Mouse (Mus musculus) gastrocnemius, postnatal 10 days (tissue): Measurements from ENCODE around the gene Sufu. TPM values are rescaled to one million over a fixed set of nuclear protein-coding genes. Genes with fewer than 3 reads are reported as not detected.

Experiments
- DNase-seq: peaks from one replicate; pipeline ENCODE4 v3.0.0; 2021; ENCODE audit warnings: mixed read lengths
- total RNA-seq, 2 experiments: library from RNA; stranded (reverse); gene quantifications; 2 replicates each; pipeline ENCODE4 v1.2.3; 2021

Sufu gene
- total RNA-seq, 2 experiments from 2014 or later = 11.8 to 14.2 TPM

- DNase-seq = peak; percentile 92
Observed at GRCm38 (mm10) chr19:46499836-46500580, 103.3 kb downstream of the Sufu start.

GRCm38 (mm10) chr19:46500581-46501341 is 104.1 kb downstream of the Sufu start:
- DNase-seq = peak; percentile 71

GRCm38 (mm10) chr19:46501401-46502068 is 104.8 kb downstream of the Sufu start, which contains the start of gene Trim8:
Trim8 (plus strand) TSS chr19:46501702.
- peak; percentile 80 for DNase-seq

GRCm38 (mm10) chr19:46502069-46502455 is 105.4 kb downstream of the Sufu start:
- peak; percentile 84 for DNase-seq

- peak; percentile 83 for DNase-seq
Observed at GRCm38 (mm10) chr19:46502471-46503166, 105.9 kb downstream of the Sufu start.

- DNase-seq = peak; percentile 57
Observed at GRCm38 (mm10) chr19:46503351-46504084, 106.8 kb downstream of the Sufu start.

GRCm38 (mm10) chr19:46504085-46504552 is 107.4 kb downstream of the Sufu start:
- DNase-seq = peak; percentile 38

- no peak for DNase-seq
Observed at GRCm38 (mm10) chr19:46504822-46505417, 108.2 kb downstream of the Sufu start.

GRCm38 (mm10) chr19:46505646-46506371 is 109.1 kb downstream of the Sufu start:
- DNase-seq = no peak

- no peak for DNase-seq
Observed at GRCm38 (mm10) chr19:46506372-46506717, 109.6 kb downstream of the Sufu start.

GRCm38 (mm10) chr19:46507181-46507581 is 110.5 kb downstream of the Sufu start:
- DNase-seq = no peak

- DNase-seq = no peak
Observed at GRCm38 (mm10) chr19:46507806-46508205, 111.1 kb downstream of the Sufu start.

GRCm38 (mm10) chr19:46508738-46509137 is 112.0 kb downstream of the Sufu start:
- DNase-seq = no peak

- no peak for DNase-seq
Observed at GRCm38 (mm10) chr19:46509202-46509601, 112.5 kb downstream of the Sufu start.

- no peak for DNase-seq
Observed at GRCm38 (mm10) chr19:46509736-46510135, 113.0 kb downstream of the Sufu start.

GRCm38 (mm10) chr19:46510401-46510800 is 113.7 kb downstream of the Sufu start:
- no peak for DNase-seq

GRCm38 (mm10) chr19:46510824-46511223 is 114.1 kb downstream of the Sufu start:
- no peak for DNase-seq

GRCm38 (mm10) chr19:46511263-46511662 is 114.6 kb downstream of the Sufu start:
- DNase-seq = no peak

GRCm38 (mm10) chr19:46514387-46514786 is 117.7 kb downstream of the Sufu start:
- no peak for DNase-seq

- no peak for DNase-seq
Observed at GRCm38 (mm10) chr19:46515287-46515821, 118.7 kb downstream of the Sufu start.
